Mouse (Mus musculus): Measurements from ENCODE around the gene Chrnd.

Chrnd gene

GRCm38 (mm10) chr1:87227160-87227550 lies 36.7 kb downstream of the Chrnd start:
- DNase-seq (ENCODE audit: low spot score) = no peak

DNA sequence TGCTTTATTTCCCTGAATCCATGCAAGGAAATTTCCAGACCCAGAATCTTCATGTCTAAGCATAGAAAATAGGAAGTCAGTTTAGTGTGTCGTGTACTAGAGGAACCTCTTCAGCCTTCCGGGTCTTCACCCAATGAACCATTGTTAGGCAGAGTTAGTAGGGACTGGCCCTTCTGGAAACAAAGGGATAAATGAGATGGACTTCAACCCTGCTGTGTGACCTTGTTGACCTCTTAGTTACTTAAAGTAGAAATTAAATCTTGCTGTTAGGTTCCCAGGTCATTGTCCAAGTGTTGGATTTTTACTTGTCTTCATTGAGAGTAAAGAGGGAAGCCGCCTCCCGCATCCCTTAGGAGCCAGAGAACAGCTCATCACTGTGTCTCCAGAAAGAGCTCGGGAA lies 40.2 kb downstream of the Chrnd start:
- DNase-seq (ENCODE audit: low spot score) = no peak

DNA sequence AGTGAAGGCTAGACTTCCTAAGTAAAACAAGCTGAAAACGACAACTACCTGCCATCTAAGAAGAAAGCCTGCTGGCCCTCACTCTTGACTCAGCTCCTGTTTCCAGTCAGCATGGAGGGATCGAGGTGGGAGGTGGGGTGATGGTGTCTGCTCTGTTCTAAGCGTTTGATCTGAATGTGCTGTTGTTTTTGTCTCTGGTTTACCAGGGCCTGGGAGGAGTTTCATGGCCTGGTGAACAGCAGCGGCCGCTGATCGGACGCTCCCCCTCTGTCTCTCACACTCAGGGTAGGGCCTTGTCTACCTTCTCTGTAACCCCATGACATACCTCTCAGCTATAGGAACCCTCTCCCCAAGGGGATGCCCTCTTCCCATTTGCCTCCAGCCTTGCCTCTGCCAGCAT lies 41.8 kb downstream of the Chrnd start:
- DNase-seq (ENCODE audit: low spot score) = no peak

- no peak for DNase-seq (ENCODE audit: low spot score)
Measured at GRCm38 (mm10) chr1:87239056-87239455, 48.6 kb downstream of the Chrnd start.

DNA sequence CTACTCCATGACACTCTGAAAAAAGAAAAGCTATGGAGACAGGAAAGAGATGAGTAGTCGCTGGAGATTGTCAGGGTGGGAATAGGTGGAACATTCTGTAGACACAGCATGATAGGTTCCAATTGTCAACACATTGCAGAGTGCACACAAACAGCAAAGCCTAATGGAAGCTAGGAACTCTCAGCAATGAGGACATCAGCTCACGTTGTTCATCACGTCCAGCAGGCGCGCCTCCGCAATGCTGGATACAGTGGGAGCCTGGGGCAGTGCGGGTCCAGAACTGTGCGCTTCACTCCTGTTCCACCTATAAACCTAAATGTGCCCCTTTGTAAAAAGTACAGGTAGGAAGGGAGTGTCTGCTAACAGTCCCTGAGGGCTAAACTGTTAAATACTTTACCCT lies 52.6 kb downstream of the Chrnd start:
- no peak for DNase-seq (ENCODE audit: low spot score)

DNA sequence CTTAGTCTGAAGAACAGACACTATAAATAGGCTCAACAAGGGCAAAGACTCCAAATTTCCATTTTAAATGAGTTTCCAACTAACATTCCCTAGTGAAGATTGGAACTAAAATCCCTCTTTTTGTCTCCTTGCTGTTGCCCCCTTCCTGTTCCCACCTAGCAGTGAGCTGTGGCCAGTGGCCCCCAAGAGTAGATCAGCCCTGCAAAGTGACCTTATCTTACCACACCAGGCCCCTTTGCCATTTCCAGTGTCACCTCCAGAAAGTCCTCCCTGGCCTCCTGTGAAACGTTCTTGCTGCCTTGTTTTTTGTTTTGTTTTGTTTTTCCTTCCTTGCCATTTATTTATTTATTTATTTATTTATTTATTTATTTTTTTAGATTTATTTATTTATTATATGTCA lies 55.0 kb downstream of the Chrnd start:
- no peak for DNase-seq (ENCODE audit: low spot score)

DNA sequence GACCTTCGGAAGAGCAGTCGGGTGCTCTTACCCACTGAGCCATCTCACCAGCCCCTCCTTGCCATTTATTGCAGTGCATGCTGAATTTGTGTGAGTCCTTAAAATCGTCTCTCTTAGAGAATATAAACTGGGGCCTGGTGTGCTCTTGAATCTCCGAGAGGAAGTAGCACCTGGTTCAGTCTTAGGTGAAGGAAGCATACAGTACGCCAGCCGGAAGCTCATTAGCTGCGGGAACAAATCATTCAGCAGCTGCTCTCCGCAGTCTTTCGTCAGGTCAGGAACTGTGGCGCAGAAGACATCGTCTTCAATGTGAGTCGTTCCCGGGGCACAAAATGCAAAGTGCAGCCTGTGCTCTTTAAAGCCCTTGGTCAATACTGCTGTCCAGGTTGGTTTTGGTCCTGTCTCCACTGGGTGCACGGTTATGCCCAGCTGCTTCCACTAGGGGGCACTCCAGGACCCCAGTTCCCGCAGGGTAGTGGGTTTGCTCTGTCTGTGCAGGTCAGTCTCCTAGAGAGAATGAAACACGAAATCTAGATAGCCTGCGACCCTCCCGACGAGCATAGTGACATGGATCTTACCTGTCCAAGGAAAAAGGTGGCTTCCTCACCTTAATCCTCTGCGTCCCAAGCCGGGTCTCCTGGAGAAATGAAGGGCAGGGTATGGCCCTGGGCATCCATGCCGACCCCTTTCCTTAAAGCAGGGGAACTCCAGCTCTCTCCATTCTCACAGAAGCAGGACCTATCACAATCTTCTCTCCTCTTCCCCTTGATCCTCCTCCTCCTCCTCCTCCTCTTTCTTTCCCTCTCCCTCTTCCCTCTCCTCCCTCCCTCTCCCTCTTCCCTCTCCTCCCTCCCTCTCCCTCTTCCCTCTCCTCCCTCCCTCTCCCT lies 55.8 kb downstream of the Chrnd start:
- peak; percentile 83 for DNase-seq (ENCODE audit: low spot score)

All from embryo, embryonic 10 days (tissue).